ENCODE assay signal across 27 mouse cellular contexts in genomic region chr2:71107225-71107624, GRCm38 (mm10). TPM values are rescaled to one million over a fixed set of nuclear protein-coding genes. Genes with fewer than 3 reads are reported as not detected.
"Had no signal": no experiment of that assay in that cellular context is flagged by ENCODE, and none has a peak within 500 bp of the region (broad histone marks: within the 10 kb centered on the region; RNA-seq: fewer than 3 reads in every experiment).

No protein-coding gene starts in this region.

- H3K27me3 ChIP-seq: embryonic facial prominence, embryonic 12.5 days; embryonic facial prominence, embryonic 13.5 days; embryonic facial prominence, embryonic 15.5 days; forebrain, embryonic 12.5 days; forebrain, embryonic 13.5 days; forebrain, embryonic 15.5 days had no signal

- H3K4me3 ChIP-seq: embryonic facial prominence, embryonic 10.5 days; embryonic facial prominence, embryonic 12.5 days; embryonic facial prominence, embryonic 13.5 days; embryonic facial prominence, embryonic 15.5 days; erythroblast, embryonic 14.5 days; forebrain, embryonic 10.5 days; forebrain, embryonic 12.5 days; forebrain, embryonic 13.5 days; forebrain, embryonic 15.5 days; gastrocnemius, adult 2 months; heart, adult 2 months; heart, embryonic 10.5 days had no signal

- H3K27ac ChIP-seq: embryonic facial prominence, embryonic 10.5 days; embryonic facial prominence, embryonic 12.5 days; embryonic facial prominence, embryonic 13.5 days; embryonic facial prominence, embryonic 15.5 days; forebrain, embryonic 10.5 days; forebrain, embryonic 12.5 days; forebrain, embryonic 13.5 days; forebrain, embryonic 15.5 days; gastrocnemius, adult 2 months; heart, adult 2 months; heart, embryonic 10.5 days had no signal

- H3K36me3 ChIP-seq: embryonic facial prominence, embryonic 10.5 days; embryonic facial prominence, embryonic 12.5 days; embryonic facial prominence, embryonic 13.5 days; embryonic facial prominence, embryonic 15.5 days; forebrain, embryonic 10.5 days; forebrain, embryonic 12.5 days; forebrain, embryonic 15.5 days; heart, embryonic 10.5 days had no signal

- H3K9ac ChIP-seq: embryonic facial prominence, embryonic 12.5 days; embryonic facial prominence, embryonic 13.5 days; embryonic facial prominence, embryonic 15.5 days; forebrain, embryonic 12.5 days; forebrain, embryonic 13.5 days; forebrain, embryonic 15.5 days; forebrain, postnatal 0 days had no signal

- H3K4me1 ChIP-seq: embryonic facial prominence, embryonic 12.5 days; forebrain, embryonic 12.5 days; forebrain, embryonic 13.5 days; forebrain, embryonic 15.5 days had no signal

- H3K9me3 ChIP-seq: embryonic facial prominence, embryonic 10.5 days; embryonic facial prominence, embryonic 12.5 days; embryonic facial prominence, embryonic 13.5 days; embryonic facial prominence, embryonic 15.5 days; forebrain, embryonic 10.5 days; forebrain, embryonic 12.5 days; forebrain, embryonic 13.5 days; forebrain, embryonic 15.5 days; heart, embryonic 10.5 days had no signal

- H3K4me2 ChIP-seq: embryonic facial prominence, embryonic 12.5 days; embryonic facial prominence, embryonic 13.5 days; embryonic facial prominence, embryonic 15.5 days; forebrain, embryonic 12.5 days; forebrain, embryonic 13.5 days; forebrain, embryonic 15.5 days; heart, embryonic 11.5 days had no signal

- DNase-seq: cerebellum, adult 9-10 months; cerebellum, adult 9-11 months; cerebellum, postnatal 10 days; cerebellum, postnatal 14 days; cerebellum, postnatal 25 days; cerebellum, postnatal 36 days; embryo, embryonic 11 days; forebrain, postnatal 0 days; gastrocnemius, adult 2 months; gastrocnemius, postnatal 10 days; gastrocnemius, postnatal 14 days; gastrocnemius, postnatal 25 days; gastrocnemius, postnatal 36 days; heart, adult 18-20 months; heart, adult 2 months had no signal

RNA-seq across cellular contexts. Expression of gene Cybrd1, which starts 10.5 kb away (rescaled TPM):
- total RNA-seq: granulocyte monocyte progenitor cell, adult 5-6 weeks had no signal
- polyA plus RNA-seq: erythroblast, embryonic 14.5 days had no signal
